Mouse (Mus musculus): ENCODE measurements around the gene Osbpl3. TPM values are rescaled to one million over a fixed set of nuclear protein-coding genes. Genes with fewer than 3 reads are reported as not detected.

Gene Osbpl3
- polyA plus RNA-seq, 1 experiment from 2014 or later, result 19.7 TPM

- H3K9me3 ChIP-seq (replicated peaks; ENCODE audit: control insufficient read depth, low read length), result no peaks in the 10 kb centered on the region; the same call in 1 of the 2 replicates
- no peak overlapping the region for H3K4me2 ChIP-seq (ENCODE audit: low read depth, low read length)
- H3K36me3 ChIP-seq (ENCODE audit: control insufficient read depth, insufficient read depth), result no peaks in the 10 kb centered on the region
- 41% methylated on average over 5 of the region's 5 CpGs for WGBS
- no peak for ATAC-seq (replicated peaks; ENCODE audit: extremely low read depth, insufficient read depth, low FRiP score)
- no peak overlapping the region for H3K9ac ChIP-seq (ENCODE audit: low read length)
- H3K4me3 ChIP-seq (ENCODE audit: low read length), result no peak overlapping the region
- H3K4me1 ChIP-seq (ENCODE audit: control insufficient read depth, insufficient read depth, low read length), result peaks cover 12% of the 10 kb centered on the region
- no peak overlapping the region for H3K27ac ChIP-seq (ENCODE audit: low read length)
- no peaks in the 10 kb centered on the region for H3K27me3 ChIP-seq (ENCODE audit: control insufficient read depth, insufficient read depth, low read length)
Observed at GRCm38 (mm10) chr6:50390313-50390712, 65.7 kb downstream of the Osbpl3 start.

GRCm38 (mm10) chr6:50387629-50388028 is 68.4 kb downstream of the Osbpl3 start:
- ATAC-seq (replicated peaks; ENCODE audit: extremely low read depth, insufficient read depth, low FRiP score), result no peak; the same call in 1 of the 2 replicates
- no peaks in the 10 kb centered on the region for H3K36me3 ChIP-seq (ENCODE audit: control insufficient read depth, insufficient read depth)
- H3K27me3 ChIP-seq (ENCODE audit: control insufficient read depth, insufficient read depth, low read length), result no peaks in the 10 kb centered on the region
- no peak overlapping the region for H3K9ac ChIP-seq (ENCODE audit: low read length)
- H3K4me2 ChIP-seq (ENCODE audit: low read depth, low read length), result no peak overlapping the region
- H3K9me3 ChIP-seq (replicated peaks; ENCODE audit: control insufficient read depth, low read length), result no peaks in the 10 kb centered on the region; the same call in 1 of the 2 replicates
- 46% methylated on average over 5 of the region's 5 CpGs for WGBS
- no peak overlapping the region for H3K4me3 ChIP-seq (ENCODE audit: low read length)
- peaks cover 11% of the 10 kb centered on the region; the same call in 1 of the 2 replicates for H3K4me1 ChIP-seq (ENCODE audit: control insufficient read depth, insufficient read depth, low read length)
- no peak overlapping the region for H3K27ac ChIP-seq (ENCODE audit: low read length)

GRCm38 (mm10) chr6:50386497-50386896 is 69.5 kb downstream of the Osbpl3 start:
- no peaks in the 10 kb centered on the region; the same call in 1 of the 2 replicates for H3K9me3 ChIP-seq (replicated peaks; ENCODE audit: control insufficient read depth, low read length)
- H3K27ac ChIP-seq (ENCODE audit: low read length), result no peak overlapping the region
- no peak overlapping the region for H3K4me2 ChIP-seq (ENCODE audit: low read depth, low read length)
- ATAC-seq (replicated peaks; ENCODE audit: extremely low read depth, insufficient read depth, low FRiP score), result no peak
- no peaks in the 10 kb centered on the region for H3K36me3 ChIP-seq (ENCODE audit: control insufficient read depth, insufficient read depth)
- WGBS, result 81% methylated on average over 4 of the region's 4 CpGs
- no peak overlapping the region for H3K4me3 ChIP-seq (ENCODE audit: low read length)
- no peak overlapping the region for H3K9ac ChIP-seq (ENCODE audit: low read length)
- peaks cover 22% of the 10 kb centered on the region for H3K4me1 ChIP-seq (ENCODE audit: control insufficient read depth, insufficient read depth, low read length)
- H3K27me3 ChIP-seq (ENCODE audit: control insufficient read depth, insufficient read depth, low read length), result no peaks in the 10 kb centered on the region

GRCm38 (mm10) chr6:50385451-50386013 is 70.5 kb downstream of the Osbpl3 start:
- WGBS, result 92% methylated on average over 8 of the region's 8 CpGs
- no peak for ATAC-seq (replicated peaks; ENCODE audit: extremely low read depth, insufficient read depth, low FRiP score)
- H3K27me3 ChIP-seq (ENCODE audit: control insufficient read depth, insufficient read depth, low read length), result no peaks in the 10 kb centered on the region
- H3K4me1 ChIP-seq (ENCODE audit: control insufficient read depth, insufficient read depth, low read length), result peaks cover 26% of the 10 kb centered on the region
- no peak overlapping the region for H3K27ac ChIP-seq (ENCODE audit: low read length)
- H3K9ac ChIP-seq (ENCODE audit: low read length), result no peak overlapping the region
- H3K4me2 ChIP-seq (ENCODE audit: low read depth, low read length), result no peak overlapping the region
- no peaks in the 10 kb centered on the region; the same call in 1 of the 2 replicates for H3K9me3 ChIP-seq (replicated peaks; ENCODE audit: control insufficient read depth, low read length)
- no peaks in the 10 kb centered on the region for H3K36me3 ChIP-seq (ENCODE audit: control insufficient read depth, insufficient read depth)
- no peak overlapping the region for H3K4me3 ChIP-seq (ENCODE audit: low read length)

GRCm38 (mm10) chr6:50382711-50383110 is 73.3 kb downstream of the Osbpl3 start:
- Histone ChIP-seq H3K9ac (ENCODE audit: low read length) (no peak overlapping the region), H3K4me3 (ENCODE audit: low read length) (no peak overlapping the region), H3K4me1 (ENCODE audit: control insufficient read depth, insufficient read depth, low read length) (peaks cover 31% of the 10 kb centered on the region), H3K27ac (ENCODE audit: low read length) (no peak overlapping the region; the same call in 1 of the 2 replicates), H3K36me3 (ENCODE audit: control insufficient read depth, insufficient read depth) (no peaks in the 10 kb centered on the region), H3K9me3 (replicated peaks; ENCODE audit: control insufficient read depth, low read length) (no peaks in the 10 kb centered on the region), H3K4me2 (ENCODE audit: low read depth, low read length) (no peak overlapping the region), H3K27me3 (ENCODE audit: control insufficient read depth, insufficient read depth, low read length) (no peaks in the 10 kb centered on the region)
- ATAC-seq (replicated peaks; ENCODE audit: extremely low read depth, insufficient read depth, low FRiP score), result no peak
- WGBS, result 77% methylated on average over 7 of the region's 7 CpGs

GRCm38 (mm10) chr6:50382196-50382595 is 73.8 kb downstream of the Osbpl3 start:
- 38% methylated on average over 8 of the region's 8 CpGs for WGBS
- Histone ChIP-seq H3K27ac (ENCODE audit: low read length) (peak overlapping the region; percentile 77), H3K4me1 (ENCODE audit: control insufficient read depth, insufficient read depth, low read length) (peaks cover 28% of the 10 kb centered on the region), H3K36me3 (ENCODE audit: control insufficient read depth, insufficient read depth) (no peaks in the 10 kb centered on the region), H3K4me2 (ENCODE audit: low read depth, low read length) (peak overlapping the region; percentile 58), H3K4me3 (ENCODE audit: low read length) (peak overlapping the region; percentile 28; the same call in 1 of the 2 replicates), H3K27me3 (ENCODE audit: control insufficient read depth, insufficient read depth, low read length) (no peaks in the 10 kb centered on the region), H3K9ac (ENCODE audit: low read length) (0 out of 2 replicates have a peak overlapping the region, but pooled peaks have one; percentile 27), H3K9me3 (replicated peaks; ENCODE audit: control insufficient read depth, low read length) (no peaks in the 10 kb centered on the region)
- ATAC-seq (replicated peaks; ENCODE audit: extremely low read depth, insufficient read depth, low FRiP score), result no peak

- Histone ChIP-seq H3K9me3 (replicated peaks; ENCODE audit: control insufficient read depth, low read length) (no peaks in the 10 kb centered on the region), H3K27ac (ENCODE audit: low read length) (peak overlapping the region; percentile 77), H3K9ac (ENCODE audit: low read length) (peak overlapping the region; percentile 42; the same call in 1 of the 2 replicates), H3K36me3 (ENCODE audit: control insufficient read depth, insufficient read depth) (no peaks in the 10 kb centered on the region), H3K4me3 (ENCODE audit: low read length) (peak overlapping the region; percentile 28), H3K4me2 (ENCODE audit: low read depth, low read length) (peak overlapping the region; percentile 58), H3K4me1 (ENCODE audit: control insufficient read depth, insufficient read depth, low read length) (peaks cover 28% of the 10 kb centered on the region), H3K27me3 (ENCODE audit: control insufficient read depth, insufficient read depth, low read length) (no peaks in the 10 kb centered on the region)
- WGBS, result 22% methylated on average over 11 of the region's 11 CpGs
- ATAC-seq (replicated peaks; ENCODE audit: extremely low read depth, insufficient read depth, low FRiP score), result peak; percentile 51
Observed at GRCm38 (mm10) chr6:50381504-50382091, 74.4 kb downstream of the Osbpl3 start.

- H3K4me1 ChIP-seq (ENCODE audit: control insufficient read depth, insufficient read depth, low read length), result peaks cover 28% of the 10 kb centered on the region
- H3K9me3 ChIP-seq (replicated peaks; ENCODE audit: control insufficient read depth, low read length), result no peaks in the 10 kb centered on the region
- no peaks in the 10 kb centered on the region for H3K36me3 ChIP-seq (ENCODE audit: control insufficient read depth, insufficient read depth)
- WGBS, result 96% methylated on average over 4 of the region's 4 CpGs
- H3K4me2 ChIP-seq (ENCODE audit: low read depth, low read length), result no peak overlapping the region
- no peaks in the 10 kb centered on the region for H3K27me3 ChIP-seq (ENCODE audit: control insufficient read depth, insufficient read depth, low read length)
- H3K9ac ChIP-seq (ENCODE audit: low read length), result no peak overlapping the region
- peak overlapping the region; percentile 62 for H3K27ac ChIP-seq (ENCODE audit: low read length)
- no peak overlapping the region for H3K4me3 ChIP-seq (ENCODE audit: low read length)
- no peak for ATAC-seq (replicated peaks; ENCODE audit: extremely low read depth, insufficient read depth, low FRiP score)
Observed at GRCm38 (mm10) chr6:50379740-50380139, 76.3 kb downstream of the Osbpl3 start.

- Histone ChIP-seq H3K9me3 (replicated peaks; ENCODE audit: control insufficient read depth, low read length) (no peaks in the 10 kb centered on the region), H3K4me3 (ENCODE audit: low read length) (no peak overlapping the region), H3K27me3 (ENCODE audit: control insufficient read depth, insufficient read depth, low read length) (no peaks in the 10 kb centered on the region), H3K4me2 (ENCODE audit: low read depth, low read length) (no peak overlapping the region), H3K9ac (ENCODE audit: low read length) (no peak overlapping the region), H3K4me1 (ENCODE audit: control insufficient read depth, insufficient read depth, low read length) (peaks cover 28% of the 10 kb centered on the region), H3K27ac (ENCODE audit: low read length) (peak overlapping the region; percentile 62), H3K36me3 (ENCODE audit: control insufficient read depth, insufficient read depth) (no peaks in the 10 kb centered on the region)
- 55% methylated on average over 5 of the region's 5 CpGs for WGBS
- no peak for ATAC-seq (replicated peaks; ENCODE audit: extremely low read depth, insufficient read depth, low FRiP score)
Observed at GRCm38 (mm10) chr6:50379136-50379535, 76.9 kb downstream of the Osbpl3 start.
